Mouse (Mus musculus): ENCODE data around the gene Dnah7c. TPM values are rescaled to one million over a fixed set of nuclear protein-coding genes. Genes with fewer than 3 reads are reported as not detected.
"Not testable (repeated sequence)": the region's sequence is repeated elsewhere in the genome, so short reads cannot be mapped to it uniquely, and the experiment has no call there.

The Dnah7c gene
- polyA plus RNA-seq, 1 experiment from 2014 or later = 0.09 TPM

DNA sequence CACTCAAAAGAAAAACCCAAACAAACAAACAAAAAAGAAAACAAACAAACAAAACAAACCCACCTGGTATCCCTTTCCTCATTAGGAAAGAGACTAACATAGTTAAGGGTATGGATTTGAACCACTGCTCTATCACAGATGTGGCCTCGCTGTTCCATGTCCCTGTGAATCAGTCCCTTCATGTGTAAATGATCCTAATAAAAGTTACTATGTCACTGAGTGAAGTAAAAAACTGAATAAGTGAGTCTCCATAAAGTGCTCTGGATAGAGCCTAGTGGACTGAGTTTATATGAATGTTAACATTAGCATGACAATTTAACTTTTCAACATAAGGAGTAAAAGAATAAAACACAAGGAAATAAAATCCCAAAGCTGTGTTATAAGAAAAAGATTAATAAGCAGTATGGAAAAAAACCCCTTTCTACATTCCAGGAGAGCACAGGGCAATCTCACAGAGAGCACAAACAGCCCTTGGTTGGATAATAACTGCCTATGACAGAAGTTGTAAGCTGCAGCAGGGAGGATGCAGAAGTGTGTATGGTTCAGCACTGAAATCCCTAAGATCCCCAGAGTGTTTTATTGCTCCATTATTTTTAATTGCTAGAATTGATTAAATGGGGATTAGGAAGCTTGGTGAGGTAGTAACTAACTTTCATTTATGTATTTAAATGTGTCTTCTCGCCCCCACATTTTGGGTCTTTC, 308.2 kb downstream of the Dnah7c start:
- not testable (repeated sequence) for H3K36me3 ChIP-seq; H3K4me3 ChIP-seq; H3K27ac ChIP-seq (ENCODE audit: poor library complexity, severe bottlenecking); H3K27me3 ChIP-seq (replicated peaks); H3K9me3 ChIP-seq (replicated peaks); H3K9ac ChIP-seq; H3K4me1 ChIP-seq (replicated peaks); H3K4me2 ChIP-seq; ATAC-seq (ENCODE audit: insufficient number of reproducible peaks, low FRiP score)
- 78% methylated on average over 2 of the region's 2 CpGs for WGBS

DNA sequence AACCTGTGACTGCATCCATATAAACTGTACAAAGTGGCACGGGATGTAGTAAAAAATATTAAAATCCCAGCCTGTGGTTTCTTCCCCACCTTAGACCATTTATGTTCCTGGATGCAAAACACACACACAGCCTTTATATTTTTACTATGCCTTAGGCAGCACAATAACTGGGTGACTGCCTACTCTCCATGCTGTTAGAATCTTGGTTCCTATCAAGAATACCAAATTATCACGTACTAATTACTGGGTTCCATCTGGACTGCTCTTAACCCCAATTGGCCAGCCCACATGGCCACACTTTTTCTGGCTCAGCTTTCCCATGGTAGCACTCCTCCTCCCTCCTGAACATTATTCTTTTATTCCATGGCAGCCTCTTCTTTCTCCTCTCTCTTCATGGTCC, 309.1 kb downstream of the Dnah7c start:
- H3K9ac ChIP-seq; H3K27me3 ChIP-seq (replicated peaks); H3K36me3 ChIP-seq; H3K4me3 ChIP-seq; ATAC-seq (ENCODE audit: insufficient number of reproducible peaks, low FRiP score); H3K27ac ChIP-seq (ENCODE audit: poor library complexity, severe bottlenecking); H3K9me3 ChIP-seq (replicated peaks); H3K4me2 ChIP-seq; H3K4me1 ChIP-seq (replicated peaks): not testable (repeated sequence)
- WGBS = 76% methylated on average over 2 of the region's 2 CpGs

DNA sequence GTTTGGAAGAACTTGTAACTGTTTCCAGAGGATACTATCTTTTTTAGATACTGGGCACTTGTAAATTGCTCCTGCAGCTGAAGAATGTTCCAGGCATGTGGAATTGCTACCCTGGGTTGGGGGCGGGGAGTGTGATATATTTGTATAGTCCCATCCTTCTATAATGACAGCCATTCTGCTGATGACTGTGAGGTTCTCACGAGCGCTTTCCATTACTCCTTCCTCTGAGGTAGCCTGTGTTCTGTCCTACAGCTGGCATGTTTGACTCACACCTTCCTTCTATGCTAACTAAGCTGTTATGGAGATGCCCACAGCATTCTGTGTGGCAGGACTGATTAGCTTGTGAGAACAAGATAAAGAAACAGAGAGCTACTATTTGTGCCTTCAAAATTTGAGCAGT, 339.2 kb downstream of the Dnah7c start:
- H3K4me2 ChIP-seq; H3K9ac ChIP-seq; H3K27ac ChIP-seq (ENCODE audit: poor library complexity, severe bottlenecking); H3K36me3 ChIP-seq; H3K4me3 ChIP-seq; H3K4me1 ChIP-seq (replicated peaks); H3K27me3 ChIP-seq (replicated peaks); H3K9me3 ChIP-seq (replicated peaks): not testable (repeated sequence)
- 17% methylated on average over 3 of the region's 3 CpGs for WGBS
- ATAC-seq (ENCODE audit: insufficient number of reproducible peaks, low FRiP score) = peak; percentile 53; the same call in 1 of the 2 replicates

DNA sequence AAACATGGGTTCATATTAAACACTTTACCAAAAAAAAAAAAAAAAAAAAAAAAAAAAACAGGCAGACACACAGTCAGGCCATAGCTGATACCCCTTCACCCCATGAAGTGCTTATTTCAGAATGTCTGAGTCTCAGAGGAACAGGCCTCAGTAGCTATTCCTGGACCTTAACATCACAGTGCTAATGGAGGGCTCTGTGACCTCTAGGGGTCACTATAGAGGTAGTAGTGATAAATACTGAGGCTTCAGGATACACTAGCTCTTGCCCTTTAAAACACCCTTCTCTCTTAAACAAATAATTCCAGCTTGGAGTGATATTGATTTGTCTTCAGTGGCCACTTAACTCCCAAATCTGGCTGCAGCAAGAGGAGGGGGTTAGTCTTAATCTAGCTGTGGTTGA, 343.9 kb downstream of the Dnah7c start:
- H3K4me2 ChIP-seq; H3K9me3 ChIP-seq (replicated peaks); H3K27me3 ChIP-seq (replicated peaks); ATAC-seq (ENCODE audit: insufficient number of reproducible peaks, low FRiP score); H3K4me1 ChIP-seq (replicated peaks); H3K27ac ChIP-seq (ENCODE audit: poor library complexity, severe bottlenecking); H3K9ac ChIP-seq; H3K36me3 ChIP-seq; H3K4me3 ChIP-seq: not testable (repeated sequence)

DNA sequence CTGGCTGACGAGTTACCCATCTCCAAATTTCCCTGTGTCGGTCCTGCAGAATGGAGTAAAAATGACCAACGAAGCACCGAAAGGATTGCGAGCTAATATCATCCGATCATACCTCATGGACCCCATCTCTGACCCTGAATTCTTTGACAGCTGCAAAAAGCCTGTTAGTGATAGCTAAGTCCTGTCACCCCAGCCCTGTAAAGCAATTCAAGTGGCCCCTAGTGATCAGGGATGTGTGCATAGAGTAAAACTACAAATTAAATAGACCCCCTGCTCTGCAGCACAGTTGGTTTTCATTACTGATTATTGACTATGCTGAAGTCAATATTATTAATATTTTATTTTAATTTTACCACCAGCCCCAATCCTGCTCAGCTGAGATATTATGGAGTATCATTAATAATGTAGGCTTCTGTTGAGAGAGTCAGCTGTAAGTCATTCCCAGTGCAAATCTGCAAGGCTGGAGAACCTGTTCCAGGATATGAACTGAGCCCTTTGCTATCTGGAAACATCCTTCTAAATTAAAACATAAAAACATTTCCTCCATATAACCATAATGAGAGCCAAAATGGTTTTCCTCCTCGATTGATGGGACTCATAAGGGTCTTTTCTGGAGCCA, 344.8 kb downstream of the Dnah7c start:
- H3K4me3 ChIP-seq; H3K36me3 ChIP-seq; H3K27me3 ChIP-seq (replicated peaks); ATAC-seq (ENCODE audit: insufficient number of reproducible peaks, low FRiP score); H3K27ac ChIP-seq (ENCODE audit: poor library complexity, severe bottlenecking); H3K9me3 ChIP-seq (replicated peaks); H3K4me1 ChIP-seq (replicated peaks); H3K4me2 ChIP-seq; H3K9ac ChIP-seq: not testable (repeated sequence)
- 86% methylated on average over 7 of the region's 7 CpGs for WGBS

DNA sequence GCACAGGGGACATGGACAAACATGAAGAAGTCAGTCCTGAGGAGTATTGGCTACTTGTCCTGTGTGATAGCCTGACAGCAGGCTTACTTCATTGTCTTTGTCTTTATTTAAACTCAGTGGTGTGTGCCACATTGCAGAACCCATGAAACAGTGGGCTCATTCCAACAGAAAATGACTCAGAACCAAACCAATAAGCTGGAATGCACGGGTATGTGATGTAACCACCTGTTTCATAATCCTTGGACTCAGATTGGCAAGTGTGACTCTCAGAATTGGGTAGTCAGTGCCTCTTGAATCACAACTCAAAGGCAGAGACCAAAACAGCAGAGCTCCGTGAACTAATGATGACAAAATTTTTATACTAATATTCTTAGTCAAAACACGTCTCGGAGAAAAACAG, 356.8 kb downstream of the Dnah7c start:
- not testable (repeated sequence) for H3K27ac ChIP-seq (ENCODE audit: poor library complexity, severe bottlenecking); H3K4me1 ChIP-seq (replicated peaks); H3K27me3 ChIP-seq (replicated peaks); H3K4me3 ChIP-seq; H3K4me2 ChIP-seq; ATAC-seq (ENCODE audit: insufficient number of reproducible peaks, low FRiP score); H3K36me3 ChIP-seq; H3K9ac ChIP-seq; H3K9me3 ChIP-seq (replicated peaks)
- WGBS = 73% methylated on average over 4 of the region's 4 CpGs

DNA sequence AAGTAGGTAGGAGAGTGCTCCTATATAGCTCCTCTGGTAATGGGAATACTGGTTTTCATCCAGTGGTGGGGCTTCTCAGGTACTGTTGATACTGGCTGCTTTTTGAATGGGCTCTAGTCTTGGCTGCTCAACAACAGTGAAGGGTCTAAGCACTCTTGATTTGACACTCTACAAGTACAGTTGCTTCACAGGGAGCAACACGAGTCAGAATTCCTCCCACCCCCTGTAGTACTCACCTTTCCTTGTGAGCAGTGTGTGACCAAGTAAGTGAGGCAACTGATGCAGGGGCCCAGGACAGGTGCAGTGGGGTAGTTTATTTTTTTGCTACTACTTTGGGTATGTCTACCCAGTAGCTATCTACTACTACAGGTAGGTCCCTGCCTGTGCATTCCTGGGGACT, 379.7 kb downstream of the Dnah7c start:
- Histone ChIP-seq H3K9me3 (replicated peaks) (no peaks in the 10 kb centered on the region), H3K27me3 (replicated peaks) (no peaks in the 10 kb centered on the region), H3K9ac (no peak overlapping the region), H3K36me3 (peaks cover 5% of the 10 kb centered on the region; the same call in 1 of the 2 replicates), H3K4me1 (replicated peaks) (no peaks in the 10 kb centered on the region), H3K4me3 (no peak overlapping the region), H3K27ac (ENCODE audit: poor library complexity, severe bottlenecking) (no peak overlapping the region), H3K4me2 (no peak overlapping the region)
- ATAC-seq (ENCODE audit: insufficient number of reproducible peaks, low FRiP score) = no peak
- 76% methylated on average over 1 of the region's 1 CpGs for WGBS

DNA sequence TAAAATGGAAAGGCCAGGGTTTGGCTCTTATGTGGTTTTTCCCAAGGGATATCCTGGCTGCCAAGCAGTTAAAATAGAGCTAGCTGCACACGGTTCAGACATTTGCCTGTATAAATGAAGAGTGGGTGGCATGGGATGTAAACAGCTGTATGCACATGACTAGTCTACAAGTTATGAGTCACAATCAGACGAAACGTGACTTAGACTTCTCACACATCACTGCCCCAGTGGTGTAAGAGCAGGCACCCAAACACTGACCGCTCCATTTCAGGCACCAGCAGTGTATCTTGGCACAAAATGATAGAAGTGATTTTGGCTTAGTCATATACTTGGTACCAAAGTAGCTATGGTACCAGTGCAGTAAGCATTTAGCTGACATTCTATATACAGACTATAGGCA, 383.2 kb downstream of the Dnah7c start:
- WGBS = 81% methylated on average over 4 of the region's 4 CpGs
- ATAC-seq (ENCODE audit: insufficient number of reproducible peaks, low FRiP score); H3K9me3 ChIP-seq (replicated peaks); H3K27ac ChIP-seq (ENCODE audit: poor library complexity, severe bottlenecking); H3K9ac ChIP-seq; H3K4me1 ChIP-seq (replicated peaks); H3K4me3 ChIP-seq; H3K4me2 ChIP-seq; H3K27me3 ChIP-seq (replicated peaks): not testable (repeated sequence)
- H3K36me3 ChIP-seq = peaks cover 19% of the 10 kb centered on the region

DNA sequence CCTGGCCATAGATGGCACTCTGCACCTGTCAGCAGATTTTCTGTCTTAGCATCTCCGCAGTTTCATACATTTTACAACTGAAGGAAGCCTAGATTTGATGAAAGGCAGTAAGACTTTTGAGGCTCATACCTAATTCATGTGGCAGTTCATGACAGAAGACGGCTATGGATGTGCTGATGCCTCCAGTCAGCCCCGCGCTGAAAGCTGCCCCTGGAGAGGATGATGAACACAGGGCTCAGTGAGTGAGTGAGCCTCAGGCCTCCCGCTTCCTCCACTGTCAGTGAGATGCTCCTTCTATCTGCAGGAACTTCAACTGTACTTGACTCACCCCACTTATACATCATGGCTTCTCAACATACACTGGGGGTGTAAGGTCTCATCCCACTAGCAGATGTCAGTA, 392.5 kb downstream of the Dnah7c start:
- ATAC-seq (ENCODE audit: insufficient number of reproducible peaks, low FRiP score) = no peak
- Histone ChIP-seq H3K27me3 (replicated peaks) (no peaks in the 10 kb centered on the region), H3K4me3 (no peak overlapping the region), H3K4me2 (no peak overlapping the region), H3K4me1 (replicated peaks) (no peaks in the 10 kb centered on the region), H3K9ac (no peak overlapping the region), H3K27ac (ENCODE audit: poor library complexity, severe bottlenecking) (no peak overlapping the region), H3K36me3 (peaks cover 38% of the 10 kb centered on the region), H3K9me3 (replicated peaks) (no peaks in the 10 kb centered on the region)
- 87% methylated on average over 5 of the region's 5 CpGs for WGBS

DNA sequence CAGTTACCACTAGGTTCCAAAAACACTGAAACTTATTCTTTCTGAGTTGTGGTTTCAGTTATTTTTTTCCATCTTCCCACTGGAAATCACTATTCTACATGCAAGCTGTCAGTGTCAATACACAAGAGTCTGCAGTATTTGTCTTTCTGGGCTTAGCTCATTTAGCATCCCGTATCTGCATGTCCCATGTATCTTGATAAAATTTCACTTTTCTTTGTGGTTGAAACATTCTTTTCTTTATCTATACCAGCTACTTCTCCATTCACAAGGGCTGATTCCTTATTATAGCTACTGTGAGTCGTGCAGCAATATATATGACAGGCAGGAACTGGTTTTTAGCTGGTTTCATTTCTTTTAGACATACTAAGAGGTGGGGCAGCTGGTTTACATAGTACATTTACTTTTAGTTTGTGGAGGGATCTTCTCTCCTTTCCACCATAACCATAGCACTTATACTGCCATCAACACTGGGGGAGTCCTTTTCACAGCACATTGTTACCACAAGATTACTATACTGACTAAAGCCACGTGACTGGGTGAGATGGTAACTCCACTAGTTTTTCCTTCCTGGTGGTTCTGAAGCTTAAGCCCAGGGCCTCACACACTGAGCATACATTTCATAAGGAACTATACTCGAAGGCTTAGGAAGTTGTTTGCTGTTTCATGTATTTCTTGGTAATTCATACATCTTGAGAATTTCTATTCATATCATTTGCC, 397.0 kb downstream of the Dnah7c start:
- H3K4me1 ChIP-seq (replicated peaks) = no peaks in the 10 kb centered on the region
- no peak for ATAC-seq (ENCODE audit: insufficient number of reproducible peaks, low FRiP score)
- no peaks in the 10 kb centered on the region for H3K27me3 ChIP-seq (replicated peaks)
- no peak overlapping the region for H3K4me2 ChIP-seq
- H3K4me3 ChIP-seq = no peak overlapping the region
- no peaks in the 10 kb centered on the region for H3K9me3 ChIP-seq (replicated peaks)
- 80% methylated on average over 4 of the region's 4 CpGs for WGBS
- peaks cover 37% of the 10 kb centered on the region for H3K36me3 ChIP-seq
- H3K27ac ChIP-seq (ENCODE audit: poor library complexity, severe bottlenecking) = no peak overlapping the region
- H3K9ac ChIP-seq = no peak overlapping the region

DNA sequence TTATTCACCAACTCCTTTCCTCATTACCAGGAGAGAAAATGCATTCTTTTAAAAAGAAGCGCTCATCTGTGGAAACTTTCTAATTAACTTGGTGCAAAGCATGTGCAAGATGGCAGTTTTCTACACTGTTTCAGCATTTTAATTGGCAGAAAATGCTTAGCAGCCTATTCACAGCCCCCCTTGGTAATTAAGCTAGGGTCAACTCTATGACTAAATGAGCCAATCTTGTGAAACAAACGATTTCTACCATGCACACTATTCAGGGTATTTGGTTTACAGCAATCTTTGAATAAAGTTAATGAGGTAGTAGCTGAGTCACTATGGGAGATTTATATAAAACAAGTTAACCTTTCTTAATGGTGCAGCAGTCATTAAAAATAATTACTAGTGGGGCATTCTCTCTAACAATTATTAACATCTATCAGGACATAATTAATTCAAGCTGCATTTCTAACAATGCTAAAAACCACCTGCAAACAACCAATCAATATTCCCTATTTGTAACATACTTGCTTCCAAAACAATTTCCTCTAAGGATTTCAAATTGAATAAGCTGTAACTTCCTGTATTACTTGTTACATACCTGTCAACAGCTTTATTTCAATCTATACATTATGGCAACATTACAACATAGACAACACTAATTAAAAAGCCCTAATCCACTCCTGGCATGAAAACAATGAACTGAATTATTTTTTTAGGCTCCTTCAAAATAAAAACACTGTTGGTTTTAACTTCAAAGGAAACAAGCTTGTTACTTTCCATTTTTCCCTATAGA, 404.9 kb downstream of the Dnah7c start:
- H3K36me3 ChIP-seq = peaks cover 17% of the 10 kb centered on the region
- no peak overlapping the region for H3K4me2 ChIP-seq
- no peaks in the 10 kb centered on the region for H3K4me1 ChIP-seq (replicated peaks)
- WGBS = 86% methylated on average over 2 of the region's 2 CpGs
- no peaks in the 10 kb centered on the region for H3K9me3 ChIP-seq (replicated peaks)
- H3K27ac ChIP-seq (ENCODE audit: poor library complexity, severe bottlenecking) = no peak overlapping the region
- H3K27me3 ChIP-seq (replicated peaks) = no peaks in the 10 kb centered on the region
- H3K9ac ChIP-seq = no peak overlapping the region
- ATAC-seq (ENCODE audit: insufficient number of reproducible peaks, low FRiP score) = no peak
- H3K4me3 ChIP-seq = no peak overlapping the region
